Mouse (Mus musculus): ENCODE results near the gene Wscd1.

Gene Wscd1

GRCm38 (mm10) chr11:71822031-71822430 lies 72.3 kb downstream of the Wscd1 start:
- DNase-seq (ENCODE audit: low spot score in 2 of 2): no peak

- no peak for DNase-seq (ENCODE audit: low spot score in 2 of 2)
These were observed 75.3 kb downstream of the Wscd1 start for GRCm38 (mm10) chr11:71824971-71825370.

Data from natural killer cell, adult 2 months (primary cell).